Mouse (Mus musculus) right cerebral cortex, postnatal 10 days (tissue): ENCODE results near the gene Tbc1d20.

ENCODE experiments used
- DNase-seq, 2 experiments: peaks; one replicate each; pipeline ENCODE4 v3.0.0; 2021; ENCODE audit warnings: low spot score in 2 of 2

Gene Tbc1d20

GRCm38 (mm10) chr2:152326157-152326556 is 32.5 kb downstream of the Tbc1d20 start:
- DNase-seq: no peak

- no peak for DNase-seq
Measured at GRCm38 (mm10) chr2:152326654-152327053, 33.0 kb downstream of the Tbc1d20 start.

GRCm38 (mm10) chr2:152327980-152328379 is 34.4 kb downstream of the Tbc1d20 start:
- no peak for DNase-seq

- no peak for DNase-seq
Measured at GRCm38 (mm10) chr2:152330858-152331423, 37.3 kb downstream of the Tbc1d20 start.

- peak; percentile 90 to 93 for DNase-seq
Measured at GRCm38 (mm10) chr2:152332101-152332825, 38.6 kb downstream of the Tbc1d20 start, which contains the start of gene Rbck1. Gene Rbck1 (minus strand): TSS chr2:152332653.

GRCm38 (mm10) chr2:152333345-152334006 is 39.8 kb downstream of the Tbc1d20 start:
- no peak for DNase-seq

- no peak for DNase-seq
Measured at GRCm38 (mm10) chr2:152335289-152335820, 41.7 kb downstream of the Tbc1d20 start.

GRCm38 (mm10) chr2:152336856-152337255 is 43.2 kb downstream of the Tbc1d20 start:
- DNase-seq: no peak

GRCm38 (mm10) chr2:152337591-152338212 is 44.1 kb downstream of the Tbc1d20 start:
- DNase-seq: no peak

- DNase-seq: no peak
Measured at GRCm38 (mm10) chr2:152338319-152338718, 44.7 kb downstream of the Tbc1d20 start.

GRCm38 (mm10) chr2:152339631-152340179 is 46.1 kb downstream of the Tbc1d20 start:
- DNase-seq: no peak

- peak; percentile 80 to 84 for DNase-seq
Measured at GRCm38 (mm10) chr2:152343329-152344213, 49.9 kb downstream of the Tbc1d20 start, which contains the start of gene Trib3. Gene Trib3 (minus strand): TSS chr2:152344032.

GRCm38 (mm10) chr2:152344361-152344760 is 50.7 kb downstream of the Tbc1d20 start:
- DNase-seq: no peak

- no peak for DNase-seq
Measured at GRCm38 (mm10) chr2:152344909-152345308, 51.3 kb downstream of the Tbc1d20 start.

GRCm38 (mm10) chr2:152345393-152345792 is 51.8 kb downstream of the Tbc1d20 start:
- DNase-seq: no peak

GRCm38 (mm10) chr2:152346776-152347465 is 53.3 kb downstream of the Tbc1d20 start:
- no peak for DNase-seq

GRCm38 (mm10) chr2:152347722-152348121 is 54.1 kb downstream of the Tbc1d20 start:
- DNase-seq: no peak

- DNase-seq: no peak
Measured at GRCm38 (mm10) chr2:152349205-152349604, 55.6 kb downstream of the Tbc1d20 start.

GRCm38 (mm10) chr2:152349842-152350540 is 56.4 kb downstream of the Tbc1d20 start:
- DNase-seq: peak; percentile 52 to 66
